Comparison of ENCODE assay signal across 20 mouse cellular contexts in the genomic region with DNA sequence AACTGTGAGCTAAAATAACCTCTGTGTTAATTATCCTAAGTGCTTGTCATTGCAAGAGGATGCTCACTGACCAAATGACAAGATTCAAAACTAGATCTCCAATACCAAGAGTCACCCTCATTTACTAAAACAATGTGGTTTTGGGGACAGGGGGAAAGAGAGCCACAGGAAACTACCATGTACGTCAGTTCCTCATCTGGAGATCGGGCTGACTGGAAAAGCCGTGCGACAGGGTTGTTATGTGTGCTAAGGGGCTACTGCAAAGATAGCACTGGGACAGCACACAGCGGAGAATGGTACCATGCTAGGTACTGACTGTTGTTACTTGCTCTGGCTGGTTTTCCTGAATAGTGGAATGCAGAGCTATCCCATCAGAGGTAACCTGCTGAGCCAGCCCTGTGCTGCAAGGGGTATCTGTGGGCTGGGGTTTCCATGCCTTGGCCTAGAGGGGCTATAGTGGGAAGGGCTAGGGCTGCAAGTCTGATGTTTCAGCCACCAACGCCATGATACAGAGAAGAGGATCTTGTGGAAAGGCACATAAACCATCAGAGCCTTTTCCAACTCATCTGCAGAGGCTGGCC.
"Had no signal": no experiment of that assay in that cellular context is flagged by ENCODE, and none has a peak within 500 bp of the region (broad histone marks: within the 10 kb centered on the region; RNA-seq: fewer than 3 reads in every experiment).

No protein-coding gene starts in this region.

- H3K4me1 ChIP-seq: limb, embryonic 12.5 days; limb, embryonic 15.5 days; liver, embryonic 12.5 days; liver, embryonic 15.5 days; lung, embryonic 15.5 days; neural tube, embryonic 12.5 days had no signal

- H3K36me3 ChIP-seq: limb, embryonic 12.5 days; limb, embryonic 15.5 days; liver, embryonic 12.5 days; liver, embryonic 15.5 days; lung, embryonic 15.5 days; neural tube, embryonic 12.5 days; neural tube, embryonic 15.5 days had no signal

- H3K4me2 ChIP-seq: limb, embryonic 12.5 days; limb, embryonic 15.5 days; liver, embryonic 12.5 days; liver, embryonic 15.5 days; lung, embryonic 15.5 days; neural tube, embryonic 12.5 days; neural tube, embryonic 15.5 days had no signal

- H3K9me3 ChIP-seq: limb, embryonic 12.5 days; limb, embryonic 15.5 days; liver, embryonic 12.5 days; liver, embryonic 15.5 days; lung, embryonic 15.5 days; neural tube, embryonic 12.5 days; neural tube, embryonic 15.5 days had no signal

- H3K4me3 ChIP-seq: limb, embryonic 12.5 days; limb, embryonic 15.5 days; liver, embryonic 12.5 days; liver, embryonic 15.5 days; lung, embryonic 15.5 days; neural tube, embryonic 12.5 days; neural tube, embryonic 15.5 days had no signal

- H3K27ac ChIP-seq: kidney, postnatal 0 days; limb, embryonic 12.5 days; limb, embryonic 15.5 days; liver, embryonic 12.5 days; liver, embryonic 15.5 days; lung, embryonic 15.5 days; neural tube, embryonic 12.5 days; neural tube, embryonic 15.5 days; stomach, postnatal 0 days had no signal

- DNase-seq: kidney, adult 2 months; kidney, postnatal 25 days; left cerebral cortex, postnatal 4 days; lung, adult 18-20 months; lung, postnatal 10 days; lung, postnatal 36 days; right cerebral cortex, adult 18-20 months; right cerebral cortex, postnatal 14 days; right cerebral cortex, postnatal 4 days; thymus, postnatal 25 days had no signal

- H3K27me3 ChIP-seq: limb, embryonic 12.5 days; limb, embryonic 15.5 days; liver, embryonic 15.5 days; lung, embryonic 15.5 days; neural tube, embryonic 12.5 days; neural tube, embryonic 15.5 days had no signal

- ATAC-seq: intestine, postnatal 0 days; liver, embryonic 12.5 days had no signal

- H3K9ac ChIP-seq: limb, embryonic 12.5 days; limb, embryonic 15.5 days; liver, embryonic 12.5 days; liver, embryonic 15.5 days; lung, embryonic 15.5 days; neural tube, embryonic 12.5 days; neural tube, embryonic 15.5 days had no signal
